Comparison of ENCODE assay signal across 8 mouse cellular contexts in genomic region chr1:63182636-63183270, GRCm38 (mm10). TPM values are rescaled to one million over a fixed set of nuclear protein-coding genes. Genes with fewer than 3 reads are reported as not detected.
DNase-seq lines count a peak whose midpoint lies in the region; ATAC-seq and TF ChIP-seq lines count a peak whose summit lies in the region.

No protein-coding gene starts in this region.

- intact Hi-C loops in left cerebral cortex, postnatal 10 days (cut with DNase I): loop anchor here (5.0 to 10.0 kb wide), 3 partner anchors 70 to 272 kb away; partner anchors contain the start of gene Zdbf2

- WGBS in kidney, embryonic 14.5 days: 63% methylated on average over 10 of the region's 10 CpGs
- WGBS in heart, postnatal 0 days: 50% methylated on average over 10 of the region's 10 CpGs

- no peak for TF ChIP-seq POLR2A in cortical plate, adult 2 months (IDR thresholded peaks at IDR 0.05; ENCODE audit: extremely low read depth, insufficient read depth, low read length)

- H3K36me3 ChIP-seq in kidney, embryonic 14.5 days (ENCODE audit: control insufficient read depth, insufficient read depth, low read length): peaks cover 34% of the 10 kb centered on the region
- H3K36me3 ChIP-seq in heart, postnatal 0 days (replicated peaks; ENCODE audit: control insufficient read depth, insufficient read depth, low read length): peaks cover 21% of the 10 kb centered on the region

- H3K27ac ChIP-seq in kidney, embryonic 14.5 days (ENCODE audit: low read depth, low read length): no peak overlapping the region
- H3K27ac ChIP-seq in cortical plate, adult 2 months (ENCODE audit: insufficient read depth, low read length): no peak overlapping the region
- 0 out of 2 replicates have a peak overlapping the region, but pooled peaks have one; percentile 15 for H3K27ac ChIP-seq in heart, postnatal 0 days (ENCODE audit: low read depth)

- no peaks in the 10 kb centered on the region for H3K9me3 ChIP-seq in kidney, embryonic 14.5 days (ENCODE audit: control insufficient read depth, low read length)
- no peaks in the 10 kb centered on the region for H3K9me3 ChIP-seq in heart, postnatal 0 days (replicated peaks; ENCODE audit: control insufficient read depth, low read length)

- H3K4me2 ChIP-seq in kidney, embryonic 14.5 days (replicated peaks; ENCODE audit: low read depth, low read length): no peak overlapping the region
- no peak overlapping the region for H3K4me2 ChIP-seq in heart, postnatal 0 days (ENCODE audit: low read depth, low read length)

- peak; percentile 25; the same call in 1 of the 2 replicates for TF ChIP-seq CTCF in cortical plate, adult 2 months (IDR thresholded peaks at IDR 0.05; ENCODE audit: extremely low read depth, insufficient read depth, low read length)
- peak; percentile 64 for TF ChIP-seq CTCF in heart, postnatal 0 days (IDR thresholded peaks at IDR 0.05; ENCODE audit: low read depth)

- H3K9ac ChIP-seq in kidney, embryonic 14.5 days (ENCODE audit: low read depth, low read length): no peak overlapping the region
- no peak overlapping the region for H3K9ac ChIP-seq in heart, postnatal 0 days (replicated peaks; ENCODE audit: low read depth, low read length)

- no peaks in the 10 kb centered on the region for H3K27me3 ChIP-seq in kidney, embryonic 14.5 days (ENCODE audit: control insufficient read depth, insufficient read depth, low read length)
- H3K27me3 ChIP-seq in heart, postnatal 0 days (ENCODE audit: control insufficient read depth, insufficient read depth, low read length): no peaks in the 10 kb centered on the region

- DNase-seq in kidney, adult 18-20 months: peak; percentile 60
- DNase-seq in MEL-GATA-1-ER (ENCODE audit: extremely low read depth, low read depth): peak; percentile 77
- peak; percentile 42 for DNase-seq in heart, postnatal 0 days (ENCODE audit: low spot score)
- DNase-seq in left cerebral cortex, postnatal 10 days (ENCODE audit: extremely low spot score in 1 of 2, low spot score in 2 of 2): peak; percentile 46 to 53
- peak; percentile 15 to 46 for DNase-seq in natural killer cell, adult 2 months (ENCODE audit: low spot score in 2 of 2)

- no peak overlapping the region for H3K4me3 ChIP-seq in kidney, embryonic 14.5 days (ENCODE audit: low read length)
- H3K4me3 ChIP-seq in cortical plate, adult 2 months (ENCODE audit: insufficient read depth, low read length): no peak overlapping the region
- no peak overlapping the region for H3K4me3 ChIP-seq in heart, postnatal 0 days (ENCODE audit: low read depth, low read length)

- TF ChIP-seq EP300 in heart, postnatal 0 days (IDR thresholded peaks at IDR 0.05; ENCODE audit: low read depth): no peak

- peaks cover 5% of the 10 kb centered on the region for H3K4me1 ChIP-seq in kidney, embryonic 14.5 days (ENCODE audit: control insufficient read depth, insufficient read depth, low read length)
- H3K4me1 ChIP-seq in cortical plate, adult 2 months (ENCODE audit: control insufficient read depth, insufficient read depth, low read length): peaks cover 1% of the 10 kb centered on the region; the same call in 1 of the 2 replicates
- peaks cover 8% of the 10 kb centered on the region for H3K4me1 ChIP-seq in heart, postnatal 0 days (ENCODE audit: control insufficient read depth, insufficient read depth)

- ATAC-seq in kidney, embryonic 14.5 days (ENCODE audit: low FRiP score, low TSS enrichment): no peak
- ATAC-seq in heart, postnatal 0 days (ENCODE audit: insufficient read depth, low read depth): no peak
- no peak for ATAC-seq in erythroid progenitor cell, adult 5-6 weeks (replicated peaks; ENCODE audit: low FRiP score, poor library complexity, severe bottlenecking)

RNA-seq across cellular contexts. Expression of gene Ndufs1, which starts 6.1 kb away (rescaled TPM):
- 113 and 147 TPM in 2 replicates for polyA plus RNA-seq in kidney, embryonic 14.5 days (2014; fragmentation: Nextera tagmentation; extraction: Ambion mirVana)
- polyA plus RNA-seq in cortical plate, adult 2 months (2012; rRNA removed): 127 and 128 TPM in 2 replicates
- 359 and 491 TPM in 2 replicates for total RNA-seq in heart, postnatal 0 days (2014; rRNA removed; ENCODE audit: low replicate concordance)
- polyA plus RNA-seq in heart, postnatal 0 days (2015; fragmentation: Nextera tagmentation; extraction: Ambion mirVana): 561 and 591 TPM in 2 replicates
- 100 to 1,000 TPM; 143 TPM for total RNA-seq in left cerebral cortex, postnatal 10 days (2021)
- total RNA-seq in erythroid progenitor cell, adult 5-6 weeks (2015; ENCODE audit: low replicate concordance): 54.9 and 80.0 TPM in 2 replicates
- 76.9 and 90.8 TPM in 2 replicates for total RNA-seq in erythroid progenitor cell, adult 5-6 weeks (2017; ENCODE audit: low replicate concordance)

RNA-seq across cellular contexts. Expression of gene Eef1b2, which starts 6.1 kb away (rescaled TPM):
- polyA plus RNA-seq in kidney, embryonic 14.5 days (2014; fragmentation: Nextera tagmentation; extraction: Ambion mirVana): 691 and 852 TPM in 2 replicates
- 341 and 357 TPM in 2 replicates for polyA plus RNA-seq in cortical plate, adult 2 months (2012; rRNA removed)
- total RNA-seq in heart, postnatal 0 days (2014; rRNA removed; ENCODE audit: low replicate concordance): 291 and 359 TPM in 2 replicates
- 227 and 235 TPM in 2 replicates for polyA plus RNA-seq in heart, postnatal 0 days (2015; fragmentation: Nextera tagmentation; extraction: Ambion mirVana)
- 100 to 1,000 TPM; 488 to 516 TPM for total RNA-seq in left cerebral cortex, postnatal 10 days (2021)
- total RNA-seq in erythroid progenitor cell, adult 5-6 weeks (2015; ENCODE audit: low replicate concordance): 300 and 336 TPM in 2 replicates
- 425 and 688 TPM in 2 replicates for total RNA-seq in erythroid progenitor cell, adult 5-6 weeks (2017; ENCODE audit: low replicate concordance)

RNA-seq across cellular contexts. Expression of gene Gpr1, which starts 31.6 kb away (rescaled TPM):
- 0.10 and 0.28 TPM in 2 replicates for polyA plus RNA-seq in kidney, embryonic 14.5 days (2014; fragmentation: Nextera tagmentation; extraction: Ambion mirVana)
- polyA plus RNA-seq in cortical plate, adult 2 months (2012; rRNA removed): 1.2 and 1.5 TPM in 2 replicates
- total RNA-seq in heart, postnatal 0 days (2014; rRNA removed; ENCODE audit: low replicate concordance): not detected in 2 replicates
- polyA plus RNA-seq in heart, postnatal 0 days (2015; fragmentation: Nextera tagmentation; extraction: Ambion mirVana): 0.10 TPM in 1 of 2 replicates, not detected in the other
- under 1 TPM; 0.34 to 0.94 TPM for total RNA-seq in left cerebral cortex, postnatal 10 days (2021)
- total RNA-seq in erythroid progenitor cell, adult 5-6 weeks (2015; ENCODE audit: low replicate concordance): not detected in 2 replicates
- not detected in 2 replicates for total RNA-seq in erythroid progenitor cell, adult 5-6 weeks (2017; ENCODE audit: low replicate concordance)
